Mouse (Mus musculus) Patski (cell line): ENCODE data around the gene Arhgef17. TPM values are rescaled to one million over a fixed set of nuclear protein-coding genes. Genes with fewer than 3 reads are reported as not detected.

ENCODE experiments used
- ATAC-seq: fragments of 100-300 bp; one replicate; pipeline ENCODE4 v1.8.0; 2021
- CTCF ChIA-PET: fragments of 350-600 bp; sonication (Branson Sonifier 250); formaldehyde crosslinking; loops from one replicate; lab custom pipeline; 2022; ENCODE audit warnings: inconsistent platforms; lab: Charles Lee
- POLR2A ChIA-PET: fragments of 350-600 bp; sonication (Branson Sonifier 250); formaldehyde crosslinking; loops from one replicate; lab custom pipeline; 2022; ENCODE audit warnings: antibody characterized with exemption, inconsistent platforms; lab: Charles Lee
- DNase-seq: peaks from one replicate; pipeline ENCODE4 v3.0.0-alpha.2; 2011; ENCODE audit warnings: low read depth, low spot score
- H3K27me3 ChIP-seq: fragments of 371-371 bp; one replicate; pipeline ENCODE4 v1.5.1; 2021
- CTCF ChIP-seq: fragments of 100-300 bp; IDR thresholded peaks from one replicate; pipeline ENCODE4 v1.5.1; 2021
- in situ Hi-C: fragments of 300-500 bp; cut with MboI; formaldehyde crosslinking; loops from 3 replicates; pipeline ENCODE4 v1.11.1; 2018; ENCODE audit warnings: low pct_unique_long_range_greater_than_20kb, mixed read lengths
- polyA plus RNA-seq: library from polyadenylated mRNA; unstranded; gene quantifications from one replicate; pipeline ENCODE4 v1.2.3, GENCODE M21; 2021

Gene Arhgef17
- 78.8 TPM for polyA plus RNA-seq

- in situ Hi-C loops = loop anchor here (10.0 kb wide), 1 partner anchor 57 kb away; no protein-coding TSS in a partner anchor
- no peak for TF ChIP-seq CTCF
- DNase-seq (no peak), ATAC-seq (peak; percentile 31)
- CTCF ChIA-PET = interaction anchor here (0.6 to 3.2 kb wide), 4 partner anchors 14 to 65 kb away, joined by 3 to 17 read pairs (median 3); no protein-coding TSS in a partner anchor
- POLR2A ChIA-PET = interaction anchor here (0.7 to 4.4 kb wide), 7 partner anchors 9 to 44 kb away, joined by 3 to 33 read pairs (median 4); no protein-coding TSS in a partner anchor
- no peaks in the 10 kb centered on the region for H3K27me3 ChIP-seq
Measured at GRCm38 (mm10) chr7:100931926-100932480, at the start of gene Arhgef17. Gene Arhgef17 (minus strand): TSS chr7:100932107.

DNA sequence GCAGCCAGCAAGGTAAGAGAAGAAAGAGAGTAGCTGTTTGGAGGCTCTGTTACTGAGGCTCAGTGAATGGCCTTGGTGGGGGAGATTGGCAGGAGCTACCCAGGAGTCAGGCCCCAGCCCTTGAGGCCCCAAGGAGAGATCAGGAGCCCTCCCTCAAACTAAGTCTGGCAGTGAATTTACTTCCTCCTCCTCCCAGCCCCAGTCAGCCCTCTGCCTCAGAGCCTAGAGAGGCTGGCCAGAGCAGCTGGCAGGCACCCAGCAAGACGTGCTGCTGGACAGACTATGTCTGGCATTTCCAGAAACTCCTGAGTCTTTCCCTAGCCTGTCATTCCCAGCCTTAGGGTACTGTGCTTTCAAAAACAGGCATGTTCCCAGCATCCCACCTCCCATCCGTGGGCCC is 47.3 kb upstream of the Arhgef17 start:
- TF ChIP-seq CTCF = no peak
- in situ Hi-C loops = no loop called here
- POLR2A ChIA-PET = interaction anchor here (0.5 kb wide), 1 partner anchor 324 kb away, joined by 3 read pairs; no protein-coding TSS in a partner anchor
- peak; percentile 21 for ATAC-seq
- H3K27me3 ChIP-seq = no peaks in the 10 kb centered on the region
- CTCF ChIA-PET = interaction anchor here (0.7 to 1.6 kb wide), 5 partner anchors 10 to 54 kb away, joined by 3 to 6 read pairs (median 3); no protein-coding TSS in a partner anchor
- DNase-seq = peak; percentile 35

GRCm38 (mm10) chr7:100978171-100978570 is 46.3 kb upstream of the Arhgef17 start:
- CTCF ChIA-PET = interaction anchor here (0.7 to 1.2 kb wide), 4 partner anchors 9 to 53 kb away, joined by 3 read pairs; no protein-coding TSS in a partner anchor

DNA sequence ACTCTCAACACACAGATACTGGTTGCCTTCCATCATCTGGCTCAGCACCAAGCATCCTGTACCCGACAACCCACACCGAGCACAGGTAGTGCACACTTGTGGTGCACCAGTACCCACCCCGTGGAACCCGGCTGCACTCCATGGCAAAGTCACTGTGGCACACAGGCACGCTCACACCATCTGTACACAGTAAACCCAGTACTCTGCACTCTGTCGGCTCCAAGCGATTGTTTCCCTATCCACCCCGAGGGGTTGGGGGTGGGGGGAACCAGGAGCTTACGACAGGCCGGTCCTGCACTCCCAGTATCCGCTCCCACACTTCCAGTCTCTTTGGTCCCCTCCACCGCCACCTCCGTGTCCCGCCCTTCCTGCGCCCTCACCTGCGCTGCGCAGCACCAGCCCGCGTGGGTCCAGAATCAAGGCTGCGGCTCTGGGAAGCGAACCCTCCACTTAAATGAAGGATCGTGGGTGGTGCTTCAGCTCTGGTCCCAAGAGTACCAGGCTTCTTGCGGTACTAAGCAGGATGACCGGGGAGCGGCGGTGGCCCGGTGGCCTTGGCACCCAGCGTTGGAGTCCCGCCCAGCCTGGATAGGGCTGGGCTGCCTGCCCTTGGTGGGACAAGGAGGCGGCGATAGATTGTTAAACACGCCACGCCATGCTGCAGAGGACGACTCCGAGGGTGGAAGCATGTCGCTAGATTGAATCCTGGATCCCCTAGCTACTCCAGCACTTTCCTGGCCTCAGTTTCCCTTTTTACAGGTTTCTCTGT is 42.4 kb upstream of the Arhgef17 start, which contains the start of gene P2ry6:
TSS of gene P2ry6 (minus strand) at position 515 of the 769 bp plus-strand sequence.
- ChIA-PET CTCF (no interaction called here), POLR2A (no interaction called here)
- no peaks in the 10 kb centered on the region for H3K27me3 ChIP-seq
- DNase-seq (no peak), ATAC-seq (no peak)
- in situ Hi-C loops = no loop called here
- TF ChIP-seq CTCF = no peak

More at GRCm38 (mm10) chr7:100978171-100978570, 46.3 kb upstream of the Arhgef17 start:
- no peaks in the 10 kb centered on the region for H3K27me3 ChIP-seq
- ATAC-seq = no peak
- TF ChIP-seq CTCF = no peak
- in situ Hi-C loops = no loop called here
- POLR2A ChIA-PET = no interaction called here
- no peak for DNase-seq

- H3K27me3 ChIP-seq = no peaks in the 10 kb centered on the region
- no peak for TF ChIP-seq CTCF
- ChIA-PET POLR2A (interaction anchor here (1.0 kb wide), 1 partner anchor 23 kb away, joined by 3 read pairs; no protein-coding TSS in a partner anchor), CTCF (interaction anchor here (1.6 kb wide), 1 partner anchor 15 kb away, joined by 3 read pairs; no protein-coding TSS in a partner anchor)
- DNase-seq = no peak
- in situ Hi-C loops = no loop called here
- no peak for ATAC-seq
Measured at GRCm38 (mm10) chr7:100972875-100973274, 41.0 kb upstream of the Arhgef17 start.

GRCm38 (mm10) chr7:100968874-100969659 is 37.2 kb upstream of the Arhgef17 start:
- POLR2A ChIA-PET = no interaction called here
- CTCF ChIA-PET = interaction anchor here (0.7 to 2.6 kb wide), 5 partner anchors 10 to 32 kb away, joined by 3 to 8 read pairs (median 4); no protein-coding TSS in a partner anchor

GRCm38 (mm10) chr7:100968376-100968775 is 36.5 kb upstream of the Arhgef17 start:
- no peak for TF ChIP-seq CTCF
- ATAC-seq (no peak), DNase-seq (no peak)
- POLR2A ChIA-PET = no interaction called here
- in situ Hi-C loops = no loop called here
- no peaks in the 10 kb centered on the region for H3K27me3 ChIP-seq
- CTCF ChIA-PET = interaction anchor here (0.7 to 2.6 kb wide), 5 partner anchors 10 to 33 kb away, joined by 3 to 8 read pairs (median 4); no protein-coding TSS in a partner anchor

More at GRCm38 (mm10) chr7:100968874-100969659, 37.2 kb upstream of the Arhgef17 start:
- in situ Hi-C loops = no loop called here
- DNase-seq = no peak
- ATAC-seq = no peak
- no peak for TF ChIP-seq CTCF
- H3K27me3 ChIP-seq = no peaks in the 10 kb centered on the region

- in situ Hi-C loops = no loop called here
- ChIA-PET POLR2A (no interaction called here), CTCF (interaction anchor here (1.5 to 2.6 kb wide), 4 partner anchors 10 to 23 kb away, joined by 4 to 8 read pairs (median 6); no protein-coding TSS in a partner anchor)
- TF ChIP-seq CTCF = no peak
- DNase-seq (no peak), ATAC-seq (no peak)
- H3K27me3 ChIP-seq = no peaks in the 10 kb centered on the region
Measured at GRCm38 (mm10) chr7:100967850-100968249, 35.9 kb upstream of the Arhgef17 start.

- in situ Hi-C loops = no loop called here
- no peak for ATAC-seq
- ChIA-PET POLR2A (no interaction called here), CTCF (interaction anchor here (1.2 to 1.7 kb wide), 2 partner anchors 13 to 14 kb away, joined by 3 to 6 read pairs; no protein-coding TSS in a partner anchor)
- no peaks in the 10 kb centered on the region for H3K27me3 ChIP-seq
- DNase-seq = no peak
- TF ChIP-seq CTCF = no peak
Measured at GRCm38 (mm10) chr7:100966014-100966413, 34.1 kb upstream of the Arhgef17 start.

DNA sequence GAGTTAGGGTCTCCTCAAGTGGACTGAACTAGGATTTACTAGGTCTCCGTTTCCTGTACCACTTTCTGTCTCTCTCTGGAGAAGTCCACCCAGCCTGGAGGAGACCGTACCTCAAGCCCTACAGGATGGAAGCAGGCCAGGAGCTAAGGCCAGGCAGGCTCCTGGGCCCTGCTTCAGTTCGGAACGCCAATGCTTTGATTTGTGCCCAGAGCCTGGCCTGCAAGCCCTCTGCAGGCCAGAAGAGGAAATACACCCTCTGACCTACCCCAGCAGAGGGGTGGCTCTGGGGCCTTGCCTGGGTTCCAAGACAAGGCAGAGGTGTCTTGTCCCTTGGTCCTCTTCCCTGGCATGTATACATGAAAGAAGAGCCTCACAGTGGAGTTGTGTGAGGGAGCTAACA is 33.2 kb upstream of the Arhgef17 start:
- ChIA-PET POLR2A (no interaction called here), CTCF (interaction anchor here (1.1 to 1.7 kb wide), 3 partner anchors 13 to 22 kb away, joined by 3 to 6 read pairs (median 4); no protein-coding TSS in a partner anchor)
- ATAC-seq = no peak
- H3K27me3 ChIP-seq = no peaks in the 10 kb centered on the region
- no peak for DNase-seq
- in situ Hi-C loops = no loop called here
- no peak for TF ChIP-seq CTCF
